10 mouse cellular contexts compared by ENCODE assay signal in the genomic region with DNA sequence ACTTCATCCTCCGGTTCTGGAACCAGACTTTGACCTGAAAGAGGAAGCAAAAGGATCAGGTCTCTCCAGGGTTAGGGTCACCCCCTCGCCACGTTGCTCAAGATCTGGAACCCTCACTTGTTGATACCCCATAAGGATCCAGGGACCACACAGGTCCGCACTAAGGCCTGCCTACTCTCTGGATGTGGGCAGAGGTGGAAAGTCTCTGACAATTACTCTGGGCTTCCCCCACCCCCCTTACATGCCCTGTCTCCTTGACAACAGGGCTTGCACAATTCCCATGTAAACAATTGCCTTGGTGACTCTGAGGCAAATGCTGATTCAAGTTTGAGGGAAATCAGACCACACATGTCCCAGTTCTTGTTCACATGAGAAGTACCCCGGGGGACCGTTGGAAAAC. TPM values are rescaled to one million over a fixed set of nuclear protein-coding genes. Genes with fewer than 3 reads are reported as not detected.
DNase-seq lines count a peak whose midpoint lies in the region; ATAC-seq and TF ChIP-seq lines count a peak whose summit lies in the region.
"Had no signal": no experiment of that assay in that cellular context is flagged by ENCODE, and none has a peak within 500 bp of the region (broad histone marks: within the 10 kb centered on the region; RNA-seq: fewer than 3 reads in every experiment).

No protein-coding gene starts in this region.

- no peaks in the 10 kb centered on the region for H3K9me3 ChIP-seq in liver, embryonic 16.5 days (replicated peaks; ENCODE audit: control insufficient read depth, low read length)
- no peaks in the 10 kb centered on the region for H3K9me3 ChIP-seq in stomach, embryonic 14.5 days (ENCODE audit: control insufficient read depth, low read depth, low read length)
- H3K9me3 ChIP-seq: hindbrain, embryonic 10.5 days had no signal

- TF ChIP-seq CTCF in gastrocnemius, adult 2 months (IDR thresholded peaks at IDR 0.05) = no peak

- H3K4me2 ChIP-seq in liver, embryonic 16.5 days (ENCODE audit: low read depth, low read length) = no peak overlapping the region; the same call in 1 of the 2 replicates
- H3K4me2 ChIP-seq in stomach, embryonic 14.5 days (replicated peaks; ENCODE audit: low read depth, low read length) = 0 out of 2 replicates have a peak overlapping the region, but pooled peaks have one; percentile 7

- ATAC-seq in liver, embryonic 16.5 days (ENCODE audit: low read depth) = peak; percentile 80
- ATAC-seq in stomach, embryonic 14.5 days (ENCODE audit: insufficient number of reproducible peaks, insufficient read depth, low FRiP score, low read depth) = no peak

- no peak overlapping the region for H3K4me3 ChIP-seq in liver, embryonic 16.5 days (ENCODE audit: low read depth, low read length)
- H3K4me3 ChIP-seq in stomach, embryonic 14.5 days (ENCODE audit: low read depth, low read length) = no peak overlapping the region
- no peak overlapping the region for H3K4me3 ChIP-seq in gastrocnemius, adult 2 months
- H3K4me3 ChIP-seq: hindbrain, embryonic 10.5 days had no signal

- H3K27me3 ChIP-seq in liver, embryonic 16.5 days (ENCODE audit: control insufficient read depth, insufficient read depth, low read depth, low read length) = peaks cover 6% of the 10 kb centered on the region
- H3K27me3 ChIP-seq in stomach, embryonic 14.5 days (ENCODE audit: control insufficient read depth, insufficient read depth, low read length) = no peaks in the 10 kb centered on the region

- peaks cover 3% of the 10 kb centered on the region for H3K4me1 ChIP-seq in liver, embryonic 16.5 days (ENCODE audit: control insufficient read depth, low read depth, low read length)
- H3K4me1 ChIP-seq in stomach, embryonic 14.5 days (ENCODE audit: control insufficient read depth, insufficient read depth, low read length) = peaks cover 37% of the 10 kb centered on the region

- H3K9ac ChIP-seq in liver, embryonic 16.5 days (ENCODE audit: low read depth, low read length) = no peak overlapping the region
- no peak overlapping the region for H3K9ac ChIP-seq in stomach, embryonic 14.5 days (replicated peaks; ENCODE audit: low read depth, low read length)

- no peak overlapping the region for H3K27ac ChIP-seq in liver, embryonic 16.5 days (ENCODE audit: low read length)
- no peak overlapping the region for H3K27ac ChIP-seq in stomach, embryonic 14.5 days (ENCODE audit: low read length)
- H3K27ac ChIP-seq in gastrocnemius, adult 2 months = no peak overlapping the region
- H3K27ac ChIP-seq: kidney, postnatal 0 days had no signal

- no peaks in the 10 kb centered on the region for H3K36me3 ChIP-seq in liver, embryonic 16.5 days (ENCODE audit: control insufficient read depth, insufficient read depth)
- H3K36me3 ChIP-seq in stomach, embryonic 14.5 days (ENCODE audit: control insufficient read depth, insufficient read depth, low read length) = no peaks in the 10 kb centered on the region
- H3K36me3 ChIP-seq: hindbrain, embryonic 10.5 days had no signal

- intact Hi-C loops in gastrocnemius, adult 2 months (cut with DNase I) = no loop called here

- peak; percentile 46 to 58 for DNase-seq in lung, adult 18-20 months
- no peak for DNase-seq in lung, postnatal 14 days
- DNase-seq in fibroblast of lung, adult 2 months (ENCODE audit: low read depth) = peak; percentile 55
- DNase-seq in gastrocnemius, adult 2 months = no peak
- no peak for DNase-seq in thymus, postnatal 10 days (ENCODE audit: low spot score in 2 of 2)
- DNase-seq: gastrocnemius, postnatal 36 days had no signal

- WGBS in liver, embryonic 16.5 days (ENCODE audit: insufficient replicate concordance) = 24% methylated on average over 6 of the region's 6 CpGs
- WGBS in stomach, embryonic 14.5 days = 48% methylated on average over 6 of the region's 6 CpGs

RNA-seq across cellular contexts. Expression of gene Meox1, which starts 15.5 kb away (rescaled TPM):
- polyA plus RNA-seq in liver, embryonic 16.5 days (2015; fragmentation: Nextera tagmentation; extraction: Ambion mirVana) = 0.47 and 0.49 TPM in 2 replicates
- 5.2 and 5.6 TPM in 2 replicates for polyA plus RNA-seq in stomach, embryonic 14.5 days (2014; fragmentation: Nextera tagmentation; extraction: Ambion mirVana)
- 1 to 10 TPM; 1.1 to 4.7 TPM for total RNA-seq in gastrocnemius, adult 2 months (2021)

Comparison
In these comparisons a context has a peak if more than half of its experiments do, and no peak if none do; other contexts are left out.
1. DNase-seq: peak in lung, adult 18-20 months (2 of 2) and fibroblast of lung, adult 2 months (single experiment); none in lung, postnatal 14 days (single experiment), gastrocnemius, adult 2 months (single experiment) and thymus, postnatal 10 days (0 of 2).